In genomic region chr9:64098282-64098681, GRCm38 (mm10) we compare ENCODE assay signal across 19 mouse cellular contexts. TPM values are rescaled to one million over a fixed set of nuclear protein-coding genes. Genes with fewer than 3 reads are reported as not detected.
DNase-seq lines count a peak whose midpoint lies in the region; ATAC-seq and TF ChIP-seq lines count a peak whose summit lies in the region.
"Had no signal": no experiment of that assay in that cellular context is flagged by ENCODE, and none has a peak within 500 bp of the region (broad histone marks: within the 10 kb centered on the region; RNA-seq: fewer than 3 reads in every experiment).

No protein-coding gene starts in this region.

- intact Hi-C loops in heart, postnatal 25 days (cut with DNase I): no loop called here

- H3K4me3 ChIP-seq in heart, embryonic 13.5 days: no peak overlapping the region
- H3K4me3 ChIP-seq in liver, adult 2 months (ENCODE audit: insufficient read depth, low read depth, low read length): no peak overlapping the region
- no peak overlapping the region for H3K4me3 ChIP-seq in ES-Bruce4 (ENCODE audit: low read depth, low read length)
- H3K4me3 ChIP-seq: embryonic facial prominence, embryonic 13.5 days; forebrain, embryonic 13.5 days; liver, embryonic 15.5 days; stomach, embryonic 15.5 days had no signal

- peak; percentile 60 for TF ChIP-seq CTCF in liver, adult 2 months (IDR thresholded peaks at IDR 0.05; ENCODE audit: low read depth, low read length)
- TF ChIP-seq CTCF in ES-Bruce4 (IDR thresholded peaks at IDR 0.05; ENCODE audit: low read depth, low read length): peak; percentile 57

- TF ChIP-seq EP300 in ES-Bruce4 (IDR thresholded peaks at IDR 0.05; ENCODE audit: insufficient read depth, low read depth, low read length): no peak

- H3K79me2 ChIP-seq in liver, adult 2 months (ENCODE audit: control insufficient read depth, insufficient read depth, low read length): no peaks in the 10 kb centered on the region

- H3K27me3 ChIP-seq in heart, embryonic 13.5 days (replicated peaks): no peaks in the 10 kb centered on the region
- H3K27me3 ChIP-seq in liver, adult 2 months (ENCODE audit: control insufficient read depth, insufficient read depth, low read length): no peaks in the 10 kb centered on the region
- H3K27me3 ChIP-seq in ES-Bruce4 (ENCODE audit: control insufficient read depth, insufficient read depth, low read length, poor library complexity, severe bottlenecking): no peaks in the 10 kb centered on the region
- H3K27me3 ChIP-seq: embryonic facial prominence, embryonic 13.5 days; forebrain, embryonic 13.5 days; liver, embryonic 15.5 days; stomach, embryonic 15.5 days had no signal

- ATAC-seq in heart, embryonic 13.5 days (ENCODE audit: extremely low read depth, insufficient number of reproducible peaks, low FRiP score, low TSS enrichment): no peak
- no peak for ATAC-seq in activated CD4-positive, CD25-positive, alpha-beta regulatory T cell, adult 4 months
- ATAC-seq: forebrain, embryonic 13.5 days; inflammation-experienced regulatory T-cells, adult 6 months had no signal

- DNase-seq in heart, postnatal 25 days (ENCODE audit: low spot score): no peak
- no peak for DNase-seq in liver, adult 2 months (ENCODE audit: extremely low read depth, low read depth, low spot score)
- DNase-seq in liver: no peak
- peak; percentile 69 for DNase-seq in lung, postnatal 10 days
- no peak for DNase-seq in cerebellum, postnatal 25 days
- DNase-seq: cerebellum, postnatal 10 days; gastrocnemius, postnatal 10 days; heart, postnatal 10 days; right cerebral cortex, postnatal 4 days; thymus, postnatal 4 days had no signal

- peak overlapping the region; percentile 59 for H3K9ac ChIP-seq in heart, embryonic 13.5 days
- H3K9ac ChIP-seq in liver, adult 2 months (ENCODE audit: low read depth, low read length): no peak overlapping the region
- H3K9ac ChIP-seq in ES-Bruce4 (ENCODE audit: low read depth, poor library complexity, severe bottlenecking): no peak overlapping the region
- H3K9ac ChIP-seq: embryonic facial prominence, embryonic 13.5 days; forebrain, embryonic 13.5 days; liver, embryonic 15.5 days; stomach, embryonic 15.5 days had no signal

- 57% methylated on average over 4 of the region's 4 CpGs for WGBS in heart, embryonic 13.5 days
- WGBS in liver, adult 2 months: 90% methylated on average over 4 of the region's 4 CpGs

- no peak overlapping the region for H3K4me2 ChIP-seq in heart, embryonic 13.5 days
- H3K4me2 ChIP-seq: embryonic facial prominence, embryonic 13.5 days; forebrain, embryonic 13.5 days; liver, embryonic 15.5 days; midbrain, embryonic 11.5 days; stomach, embryonic 15.5 days had no signal

- peaks cover 32% of the 10 kb centered on the region for H3K4me1 ChIP-seq in heart, embryonic 13.5 days
- no peaks in the 10 kb centered on the region for H3K4me1 ChIP-seq in liver, adult 2 months (ENCODE audit: control insufficient read depth, insufficient read depth, low read length)
- no peaks in the 10 kb centered on the region for H3K4me1 ChIP-seq in ES-Bruce4 (ENCODE audit: control insufficient read depth, insufficient read depth, low read length)

- no peaks in the 10 kb centered on the region for H3K36me3 ChIP-seq in heart, embryonic 13.5 days
- no peaks in the 10 kb centered on the region for H3K36me3 ChIP-seq in liver, adult 2 months (ENCODE audit: control insufficient read depth, insufficient read depth, low read length)
- H3K36me3 ChIP-seq in ES-Bruce4 (ENCODE audit: control insufficient read depth, insufficient read depth, low read length, poor library complexity, severe bottlenecking): no peaks in the 10 kb centered on the region
- H3K36me3 ChIP-seq: embryonic facial prominence, embryonic 13.5 days; liver, embryonic 15.5 days; stomach, embryonic 15.5 days had no signal

- no peaks in the 10 kb centered on the region for H3K9me3 ChIP-seq in heart, embryonic 13.5 days
- H3K9me3 ChIP-seq in ES-Bruce4 (replicated peaks; ENCODE audit: control insufficient read depth, insufficient read depth, low read length, poor library complexity, severe bottlenecking): no peaks in the 10 kb centered on the region
- H3K9me3 ChIP-seq: embryonic facial prominence, embryonic 13.5 days; forebrain, embryonic 13.5 days; liver, embryonic 15.5 days; stomach, embryonic 15.5 days had no signal

- no peak overlapping the region for H3K27ac ChIP-seq in heart, embryonic 13.5 days (replicated peaks)
- no peak overlapping the region for H3K27ac ChIP-seq in liver, adult 2 months (replicated peaks; ENCODE audit: insufficient read depth, low read depth, low read length)
- H3K27ac ChIP-seq in ES-Bruce4 (ENCODE audit: insufficient read depth, low read length): no peak overlapping the region
- H3K27ac ChIP-seq: embryonic facial prominence, embryonic 13.5 days; forebrain, embryonic 13.5 days; liver, embryonic 15.5 days; stomach, embryonic 15.5 days had no signal

- TF ChIP-seq POLR2A in liver, adult 2 months (IDR thresholded peaks at IDR 0.05; ENCODE audit: extremely low read depth, insufficient read depth, low read length): no peak
- TF ChIP-seq POLR2A in ES-Bruce4 (IDR thresholded peaks at IDR 0.05; ENCODE audit: insufficient read depth, low read length): no peak

RNA-seq across cellular contexts. Expression of gene Lctl, which starts 18.7 kb away (rescaled TPM):
- not detected in 2 replicates for polyA plus RNA-seq in heart, embryonic 13.5 days (2015; fragmentation: Nextera tagmentation; extraction: Ambion mirVana)
- total RNA-seq in heart, postnatal 25 days (2021): not detected
- total RNA-seq in liver, adult 2 months (2014; rRNA removed): not detected in 2 replicates
- polyA plus RNA-seq in liver, adult 2 months (2012; rRNA removed): not detected in 2 replicates
- polyA plus RNA-seq in ES-Bruce4 (2011; ENCODE audit: insufficient read depth, insufficient read length, low read depth, missing spikeins): 0.49 and 0.58 TPM in 2 replicates
- polyA plus RNA-seq in activated CD4-positive, CD25-positive, alpha-beta regulatory T cell, adult 4 months (2017; shearing (Covaris generic)): not detected
- polyA plus RNA-seq: embryonic facial prominence, embryonic 13.5 days; forebrain, embryonic 13.5 days; inflammation-experienced regulatory T-cells, adult 6 months; liver, embryonic 15.5 days; midbrain, embryonic 11.5 days; stomach, embryonic 15.5 days had no signal
